Mouse (Mus musculus): ENCODE results near the gene C1galt1.

The C1galt1 gene

GRCm38 (mm10) chr6:7844802-7845679 lies at the start of gene C1galt1:
C1galt1 (plus strand) TSS chr6:7844842.
- no peak for DNase-seq (ENCODE audit: low read depth, low spot score)

DNA sequence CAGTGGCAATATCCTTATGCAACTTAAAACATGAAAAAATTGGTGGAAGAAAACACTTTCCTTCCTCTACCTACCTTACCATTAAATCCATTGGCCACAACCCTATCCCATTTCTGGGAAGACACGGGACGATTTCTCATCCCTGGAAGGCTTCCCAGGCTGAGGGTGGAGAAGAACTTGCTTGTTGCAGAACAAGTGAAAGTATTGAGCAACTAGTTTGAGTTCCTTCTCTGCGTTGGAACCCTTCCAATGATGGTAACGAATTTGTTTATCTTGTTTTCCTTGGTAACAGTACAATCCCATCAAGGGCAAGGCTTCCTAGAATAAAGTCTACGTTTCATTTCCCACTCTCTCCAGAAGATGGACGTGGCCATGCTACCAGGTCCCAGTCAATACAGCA lies 44.7 kb upstream of the C1galt1 start:
- no peak for DNase-seq (ENCODE audit: low read depth, low spot score)

DNA sequence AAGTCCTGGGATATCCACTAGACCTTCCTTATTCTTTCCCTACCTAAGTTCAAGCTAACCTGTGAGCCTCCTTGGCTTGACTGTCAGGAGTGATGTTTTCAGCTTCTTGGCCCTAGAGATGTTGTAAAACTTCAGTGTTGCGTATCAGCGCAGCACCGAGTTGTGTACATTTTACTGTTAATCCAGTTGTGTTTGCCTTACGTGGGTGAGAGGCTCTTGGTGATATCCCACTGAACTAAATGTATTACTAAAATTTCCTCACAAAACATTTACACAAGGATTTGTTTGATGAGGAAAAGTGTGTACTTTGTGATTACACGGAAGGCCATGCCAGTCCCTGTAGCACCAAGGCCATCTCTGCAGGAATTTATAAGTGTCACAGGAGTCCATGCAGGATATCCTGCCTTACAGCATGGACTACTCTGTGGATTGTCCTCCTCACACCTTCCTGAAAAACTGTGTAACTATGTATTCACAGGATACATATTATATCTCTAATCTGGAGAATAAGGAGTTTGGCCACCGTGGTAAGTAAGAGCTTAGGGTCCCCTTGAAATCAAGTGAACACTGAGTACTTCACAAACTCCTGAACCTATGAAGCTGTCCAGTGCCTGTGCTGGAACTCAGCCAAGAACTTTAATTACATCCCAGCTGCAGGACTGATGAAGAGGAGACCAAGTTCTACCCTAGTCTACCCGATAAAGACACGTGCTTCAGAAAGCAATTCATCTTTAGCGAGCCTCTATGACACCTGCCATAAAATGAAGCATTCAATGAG lies 40.7 kb upstream of the C1galt1 start:
- no peak for DNase-seq (ENCODE audit: low read depth, low spot score)

DNA sequence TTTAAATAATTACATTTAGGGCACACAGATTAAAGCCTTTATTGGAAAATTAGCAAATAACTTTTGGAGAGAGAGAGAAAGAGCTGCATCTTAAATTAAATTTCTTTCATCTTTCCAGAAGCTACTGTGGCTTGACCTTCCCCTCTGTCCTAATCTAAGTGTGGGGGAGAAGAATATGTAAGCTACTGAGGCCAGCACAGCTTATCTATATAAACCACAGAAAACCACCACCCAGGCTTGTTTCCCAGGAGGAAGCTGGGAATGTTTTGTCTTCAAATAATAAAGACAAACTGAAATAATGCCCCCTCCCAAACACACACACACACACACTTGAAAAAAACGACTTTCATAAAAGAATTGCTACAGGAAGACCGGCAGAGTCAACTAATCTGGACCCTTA lies 30.5 kb upstream of the C1galt1 start:
- DNase-seq (ENCODE audit: low read depth, low spot score), result no peak

DNA sequence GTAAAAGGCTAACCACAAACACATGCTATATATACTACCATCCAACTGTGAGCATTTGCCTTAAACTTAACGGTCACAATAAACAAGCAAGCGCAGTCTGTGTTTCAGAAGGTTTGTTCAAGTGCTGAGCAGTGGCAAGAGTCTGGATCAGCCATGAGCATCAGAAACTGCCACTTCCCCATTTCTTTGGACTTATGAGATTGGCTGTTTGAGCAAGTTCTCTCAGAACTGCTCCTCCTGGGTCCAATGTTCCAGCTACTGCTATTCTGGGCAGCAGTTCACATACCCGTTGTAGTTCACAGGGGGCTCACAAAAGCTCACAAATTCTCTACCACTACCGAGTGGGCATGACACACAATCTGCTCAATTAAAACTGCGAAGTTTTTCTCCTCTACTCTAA lies 28.4 kb upstream of the C1galt1 start:
- no peak for DNase-seq (ENCODE audit: low read depth, low spot score)

DNA sequence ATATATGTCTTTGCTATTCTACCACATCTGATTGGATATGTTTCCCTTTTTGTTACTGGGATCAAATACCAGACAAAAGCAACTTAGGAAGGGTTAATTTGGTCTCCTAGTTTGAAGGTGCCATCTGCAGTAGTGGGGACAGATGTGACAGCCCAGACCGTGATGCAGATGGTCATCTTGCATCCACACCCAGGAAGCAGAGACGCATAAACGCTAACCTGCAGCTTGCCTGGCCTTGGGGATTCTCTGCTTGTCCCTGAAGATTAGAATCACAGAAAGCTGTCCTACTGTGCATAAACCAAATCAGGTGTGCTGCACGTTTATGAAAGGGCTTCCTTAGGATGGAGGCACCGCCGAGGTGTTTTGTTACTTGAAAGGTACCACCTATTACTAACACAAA lies 22.0 kb upstream of the C1galt1 start:
- DNase-seq (ENCODE audit: low read depth, low spot score), result no peak

GRCm38 (mm10) chr6:7830793-7831192 lies 13.8 kb upstream of the C1galt1 start:
- no peak for DNase-seq (ENCODE audit: low read depth, low spot score)

- no peak for DNase-seq (ENCODE audit: low read depth, low spot score)
These were observed 12.0 kb upstream of the C1galt1 start for GRCm38 (mm10) chr6:7832564-7833175.

- DNase-seq (ENCODE audit: low read depth, low spot score), result no peak
These were observed 773 bp upstream of the C1galt1 start for GRCm38 (mm10) chr6:7843726-7844411.

- peak; percentile 93 for DNase-seq (ENCODE audit: low read depth, low spot score)
These were observed 235 bp upstream of the C1galt1 start for GRCm38 (mm10) chr6:7844412-7844801.

DNA sequence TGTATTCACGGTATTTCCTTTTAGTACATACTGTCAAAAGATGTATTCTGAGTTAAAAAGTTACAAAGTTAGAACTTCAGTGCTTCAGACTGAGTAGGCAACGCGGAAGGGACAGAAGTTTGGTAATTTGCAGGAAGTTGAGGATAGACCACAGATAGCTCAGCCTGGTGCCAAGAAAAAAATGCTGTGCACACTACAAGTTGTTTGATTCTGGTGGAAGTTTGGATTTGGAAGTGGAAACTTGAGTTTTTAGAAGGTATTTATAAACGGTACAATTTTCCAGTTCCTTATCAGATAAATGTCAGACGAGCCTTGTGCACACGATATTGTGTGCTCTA lies 1.0 kb downstream of the C1galt1 start:
- no peak for DNase-seq (ENCODE audit: low read depth, low spot score)

- DNase-seq (ENCODE audit: low read depth, low spot score), result no peak
These were observed 2.2 kb downstream of the C1galt1 start for GRCm38 (mm10) chr6:7846726-7847439.

DNA sequence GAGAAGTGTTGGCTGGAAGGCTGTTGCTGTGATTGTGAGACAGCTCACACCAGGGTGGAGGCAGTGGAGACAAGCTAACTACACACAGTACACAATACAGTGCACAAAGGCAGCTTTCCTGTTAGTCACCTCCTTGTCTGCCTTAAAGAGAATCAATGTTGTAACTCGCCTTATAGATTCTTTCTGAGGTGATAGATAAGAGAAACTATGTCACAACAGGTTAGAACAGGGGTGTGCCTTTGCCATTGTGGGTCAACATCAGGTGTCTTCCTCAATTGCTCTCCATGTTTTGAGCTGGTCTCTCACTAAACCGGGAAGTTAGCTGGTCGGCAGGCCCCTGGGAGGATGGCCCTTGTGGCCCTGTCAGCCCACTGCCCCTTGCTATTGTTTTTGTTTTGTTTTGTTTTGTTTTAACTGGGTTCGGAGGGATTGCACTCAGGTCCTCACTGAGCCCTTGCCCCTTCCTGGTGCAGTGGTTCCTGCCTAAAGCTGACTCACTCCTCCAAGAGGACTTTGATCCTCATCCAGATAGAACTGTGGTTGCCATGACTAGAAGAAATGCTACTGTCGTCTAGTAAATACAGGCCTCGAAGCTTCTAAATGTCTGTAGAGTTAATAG lies 3.4 kb downstream of the C1galt1 start:
- DNase-seq (ENCODE audit: low read depth, low spot score), result no peak

GRCm38 (mm10) chr6:7848714-7849113 lies 4.1 kb downstream of the C1galt1 start:
- no peak for DNase-seq (ENCODE audit: low read depth, low spot score)

- no peak for DNase-seq (ENCODE audit: low read depth, low spot score)
These were observed 6.4 kb downstream of the C1galt1 start for GRCm38 (mm10) chr6:7851036-7851435.

DNA sequence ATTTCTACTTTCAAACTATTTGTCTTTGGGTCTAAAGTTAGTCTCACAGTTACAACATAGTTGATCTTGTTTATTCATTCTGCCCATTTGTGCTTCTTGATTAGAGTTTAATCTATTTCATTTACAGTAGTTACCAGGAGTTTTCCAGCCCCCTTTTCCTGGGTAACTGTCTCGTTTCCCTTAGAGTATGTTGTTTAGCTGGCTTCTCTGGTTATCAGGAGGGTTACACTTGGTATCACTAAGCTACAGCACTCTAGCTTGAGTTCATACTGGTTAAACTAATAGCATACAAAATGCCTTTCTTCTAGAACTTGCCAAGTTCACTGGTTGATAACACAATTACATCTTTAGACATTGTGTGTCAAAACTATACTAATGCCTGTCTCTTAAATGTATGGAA lies 8.3 kb downstream of the C1galt1 start:
- no peak for DNase-seq (ENCODE audit: low read depth, low spot score)

DNA sequence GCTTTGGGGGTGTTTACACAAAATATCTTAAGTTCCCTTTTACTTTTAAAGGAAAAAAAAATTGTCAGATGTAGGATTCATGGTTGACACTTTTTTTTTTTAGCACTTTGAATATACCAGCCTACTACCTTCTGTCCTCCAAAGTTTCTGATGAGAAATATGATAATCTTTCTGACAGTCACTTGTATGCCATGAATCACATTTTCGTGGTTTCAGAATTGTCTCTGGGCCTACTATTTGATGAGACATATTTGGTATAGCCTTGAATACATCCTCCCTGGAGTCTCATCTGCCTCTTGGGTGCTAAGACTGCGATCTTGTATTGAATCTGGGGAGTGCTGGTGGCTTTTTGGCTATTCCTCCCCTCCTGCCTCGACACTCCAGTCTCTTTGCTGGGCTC lies 8.8 kb downstream of the C1galt1 start:
- no peak for DNase-seq (ENCODE audit: low read depth, low spot score)

DNA sequence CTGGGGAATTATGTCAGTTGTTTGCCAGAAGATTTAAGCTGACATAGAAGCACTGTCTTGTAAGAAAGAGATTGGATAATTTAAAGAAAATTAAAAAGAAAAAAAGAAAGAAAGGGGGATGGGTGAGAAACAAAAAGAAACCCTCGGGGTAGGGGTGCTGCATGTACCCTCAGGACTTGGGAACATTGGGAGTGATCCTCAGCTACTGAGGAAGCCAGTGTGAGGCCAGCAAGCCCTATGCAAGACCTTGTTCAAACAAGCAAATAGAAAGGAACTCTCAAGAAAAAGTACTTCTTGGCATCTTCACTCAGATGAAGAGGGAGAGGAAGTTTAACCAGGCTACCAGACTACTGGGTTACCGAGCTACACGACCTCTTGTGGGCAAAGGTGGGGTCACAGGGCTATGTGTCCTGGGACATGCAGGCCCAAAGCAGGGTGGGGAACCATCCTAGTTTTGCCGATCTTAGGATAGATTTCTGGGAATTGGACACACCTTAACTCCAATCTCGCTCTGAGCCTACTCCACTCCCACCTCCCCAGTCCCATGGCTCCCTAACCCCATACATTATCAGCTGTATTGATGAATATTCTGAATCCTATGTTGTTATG lies 12.1 kb downstream of the C1galt1 start:
- no peak for DNase-seq (ENCODE audit: low read depth, low spot score)

DNA sequence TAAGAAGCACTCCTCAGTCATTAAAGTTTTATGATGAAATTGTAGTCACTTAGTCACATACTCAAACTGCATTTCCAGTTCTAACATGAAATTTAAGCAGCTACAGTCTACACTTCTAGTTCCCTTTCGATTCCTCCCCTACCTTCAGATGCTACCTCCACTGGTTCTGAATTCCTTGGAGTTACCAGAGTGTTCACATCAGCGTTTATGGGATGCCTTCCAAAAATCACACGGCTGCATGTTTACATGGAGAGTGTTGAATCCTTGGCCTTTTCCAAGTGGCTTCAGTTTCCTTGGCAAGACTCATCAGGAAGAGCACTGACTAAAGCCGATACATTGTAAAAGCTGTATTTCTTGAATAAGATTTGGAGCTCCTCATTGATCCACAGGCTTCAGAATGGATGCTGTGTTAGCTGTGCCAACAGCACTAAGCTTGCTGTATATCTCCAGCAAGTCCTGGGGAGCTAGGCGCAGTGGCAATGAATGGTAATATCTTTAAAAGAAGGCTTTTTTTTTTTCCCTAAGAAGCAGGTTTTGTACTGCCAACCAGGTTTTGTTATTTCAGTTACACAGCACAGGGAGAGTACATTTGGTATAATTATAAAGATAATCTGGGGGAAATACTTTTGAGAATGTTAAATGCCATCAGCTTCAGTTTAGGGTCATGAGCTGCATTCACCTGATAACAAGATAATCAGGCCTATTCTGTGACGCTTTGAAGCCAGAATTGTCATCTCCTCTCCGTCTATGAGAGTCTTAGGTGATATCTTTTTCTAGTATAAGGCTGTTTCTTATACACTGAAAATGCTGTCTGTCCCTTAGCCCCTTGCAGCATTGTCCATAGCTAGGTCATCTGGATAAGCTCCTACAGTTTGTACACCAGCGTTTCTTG lies 13.0 kb downstream of the C1galt1 start:
- no peak for DNase-seq (ENCODE audit: low read depth, low spot score)

Measured in WW6 (cell line).